Mouse (Mus musculus): Measurements from ENCODE around the gene Tm6sf2.

Gene Tm6sf2

DNA sequence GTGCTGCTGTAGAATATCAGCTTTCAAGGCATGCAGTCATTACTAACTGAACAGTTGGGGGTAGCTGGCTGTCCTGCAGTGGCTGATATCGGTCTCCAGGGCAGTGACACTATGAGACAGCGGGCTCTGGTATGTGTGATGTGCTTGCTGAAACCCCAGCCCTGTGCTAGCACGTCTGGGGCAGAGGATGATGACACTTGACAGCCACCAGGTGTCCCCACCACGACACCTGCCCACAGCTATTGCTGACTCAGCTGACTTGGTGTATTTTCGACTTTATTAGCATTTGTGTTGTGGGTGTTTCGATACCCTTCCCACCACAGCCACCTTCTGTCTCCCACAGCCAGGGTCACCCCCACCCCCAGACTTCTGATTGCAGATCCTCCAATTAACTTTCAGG lies 31.8 kb downstream of the Tm6sf2 start:
- Histone ChIP-seq H3K27me3 (ENCODE audit: insufficient read depth, low read length) (peaks cover 21% of the 10 kb centered on the region), H3K9me3 (ENCODE audit: low read length) (no peaks in the 10 kb centered on the region), H3K4me1 (replicated peaks; ENCODE audit: low read depth, low read length) (peaks cover 22% of the 10 kb centered on the region), H3K4me3 (replicated peaks; ENCODE audit: low read length) (no peak overlapping the region), H3K36me3 (ENCODE audit: insufficient read depth, low read length) (no peaks in the 10 kb centered on the region)
- TF ChIP-seq NANOG (IDR thresholded peaks at IDR 0.05; ENCODE audit: borderline replicate concordance, low read length) (no peak), CTCF (conservative IDR thresholded peaks at IDR 0.05; ENCODE audit: low read length) (no peak), POU5F1 (IDR thresholded peaks at IDR 0.05; ENCODE audit: borderline replicate concordance, low read length) (no peak)

DNA sequence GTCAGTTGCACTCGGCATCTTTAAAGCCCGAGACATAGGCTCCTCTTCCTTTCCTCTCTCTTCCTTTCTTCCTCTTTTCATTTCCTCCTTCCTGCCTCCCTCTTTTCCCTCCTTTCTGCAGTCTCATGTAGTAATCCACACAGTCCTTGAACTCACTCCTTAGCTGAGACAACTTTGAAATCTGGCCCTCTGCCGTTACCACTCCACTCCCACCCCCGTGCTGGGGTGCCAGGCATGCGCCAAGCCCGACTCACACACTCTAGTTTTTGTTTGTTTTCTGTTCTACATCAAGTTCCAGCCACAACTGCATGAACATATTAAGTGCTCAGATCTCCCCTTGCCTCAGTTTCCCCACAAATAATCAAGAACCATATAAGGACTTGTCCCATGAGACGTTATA lies 32.2 kb downstream of the Tm6sf2 start:
- Histone ChIP-seq H3K36me3 (ENCODE audit: insufficient read depth, low read length) (no peaks in the 10 kb centered on the region), H3K4me1 (replicated peaks; ENCODE audit: low read depth, low read length) (peaks cover 18% of the 10 kb centered on the region), H3K4me3 (replicated peaks; ENCODE audit: low read length) (no peak overlapping the region), H3K9me3 (ENCODE audit: low read length) (no peaks in the 10 kb centered on the region), H3K27me3 (ENCODE audit: insufficient read depth, low read length) (peaks cover 24% of the 10 kb centered on the region)
- TF ChIP-seq CTCF (conservative IDR thresholded peaks at IDR 0.05; ENCODE audit: low read length) = no peak
- no peak for TF ChIP-seq POU5F1 (IDR thresholded peaks at IDR 0.05; ENCODE audit: borderline replicate concordance, low read length)
- no peak for TF ChIP-seq NANOG (IDR thresholded peaks at IDR 0.05; ENCODE audit: borderline replicate concordance, low read length)

DNA sequence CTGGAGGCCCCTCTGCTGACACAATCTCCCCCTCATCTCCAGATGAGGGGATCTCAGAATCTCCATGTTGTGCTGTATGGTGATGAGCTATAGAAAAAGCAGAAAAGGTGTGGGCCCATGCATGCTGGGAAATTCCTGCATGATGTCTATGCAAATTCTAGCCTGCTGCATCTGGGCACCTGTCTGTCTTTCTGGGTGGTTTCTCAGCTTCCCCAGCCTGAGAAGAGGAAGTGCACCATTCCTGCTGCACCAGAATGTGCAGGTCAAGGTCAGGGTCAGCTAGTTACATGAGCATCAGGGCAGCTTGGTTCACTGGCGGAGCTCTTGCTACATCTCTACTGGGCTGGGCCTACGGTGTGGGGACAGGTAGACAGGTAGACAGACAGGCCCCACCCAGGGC lies 37.7 kb downstream of the Tm6sf2 start:
- Histone ChIP-seq H3K36me3 (ENCODE audit: insufficient read depth, low read length) (no peaks in the 10 kb centered on the region), H3K9me3 (ENCODE audit: low read length) (no peaks in the 10 kb centered on the region), H3K4me3 (replicated peaks; ENCODE audit: low read length) (no peak overlapping the region), H3K27me3 (ENCODE audit: insufficient read depth, low read length) (peaks cover 79% of the 10 kb centered on the region), H3K4me1 (replicated peaks; ENCODE audit: low read depth, low read length) (peaks cover 32% of the 10 kb centered on the region)
- TF ChIP-seq CTCF (conservative IDR thresholded peaks at IDR 0.05; ENCODE audit: low read length) = no peak
- TF ChIP-seq POU5F1 (IDR thresholded peaks at IDR 0.05; ENCODE audit: borderline replicate concordance, low read length) = no peak
- TF ChIP-seq NANOG (IDR thresholded peaks at IDR 0.05; ENCODE audit: borderline replicate concordance, low read length) = no peak

DNA sequence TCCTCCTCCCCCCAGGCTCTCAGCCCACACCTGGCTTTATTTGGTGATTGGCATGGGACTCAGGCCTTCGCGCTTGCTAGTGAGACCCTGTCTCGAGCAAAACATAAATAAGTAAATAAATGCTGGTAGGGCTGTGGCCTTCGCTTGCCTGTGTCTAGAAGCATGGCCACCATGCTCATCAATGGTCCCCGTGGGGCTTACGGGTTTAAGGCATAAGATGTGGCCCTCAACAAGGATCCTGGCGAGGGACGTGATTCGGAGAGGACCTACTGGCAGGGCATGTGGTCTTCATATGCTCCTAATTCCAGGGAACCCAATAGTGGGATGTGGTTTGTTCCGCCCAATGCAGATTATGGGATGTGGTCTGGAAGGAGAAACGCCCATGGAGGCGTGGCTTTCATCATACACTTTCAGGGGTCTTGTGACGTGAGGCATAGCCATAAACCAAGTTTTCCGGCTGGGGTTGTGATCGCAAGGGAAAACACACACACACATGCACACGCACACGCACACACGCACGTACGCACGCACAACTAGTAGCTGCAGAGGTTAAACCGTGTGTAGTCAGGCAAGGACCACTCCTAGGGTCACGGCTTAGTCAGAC lies 38.6 kb downstream of the Tm6sf2 start:
- no peaks in the 10 kb centered on the region for H3K9me3 ChIP-seq (ENCODE audit: low read length)
- no peaks in the 10 kb centered on the region for H3K36me3 ChIP-seq (ENCODE audit: insufficient read depth, low read length)
- peaks cover 32% of the 10 kb centered on the region for H3K4me1 ChIP-seq (replicated peaks; ENCODE audit: low read depth, low read length)
- TF ChIP-seq CTCF (conservative IDR thresholded peaks at IDR 0.05; ENCODE audit: low read length) = no peak
- TF ChIP-seq NANOG (IDR thresholded peaks at IDR 0.05; ENCODE audit: borderline replicate concordance, low read length) = no peak
- no peak for TF ChIP-seq POU5F1 (IDR thresholded peaks at IDR 0.05; ENCODE audit: borderline replicate concordance, low read length)
- peaks cover 87% of the 10 kb centered on the region for H3K27me3 ChIP-seq (ENCODE audit: insufficient read depth, low read length)
- peak overlapping the region; percentile 78 for H3K4me3 ChIP-seq (replicated peaks; ENCODE audit: low read length)

DNA sequence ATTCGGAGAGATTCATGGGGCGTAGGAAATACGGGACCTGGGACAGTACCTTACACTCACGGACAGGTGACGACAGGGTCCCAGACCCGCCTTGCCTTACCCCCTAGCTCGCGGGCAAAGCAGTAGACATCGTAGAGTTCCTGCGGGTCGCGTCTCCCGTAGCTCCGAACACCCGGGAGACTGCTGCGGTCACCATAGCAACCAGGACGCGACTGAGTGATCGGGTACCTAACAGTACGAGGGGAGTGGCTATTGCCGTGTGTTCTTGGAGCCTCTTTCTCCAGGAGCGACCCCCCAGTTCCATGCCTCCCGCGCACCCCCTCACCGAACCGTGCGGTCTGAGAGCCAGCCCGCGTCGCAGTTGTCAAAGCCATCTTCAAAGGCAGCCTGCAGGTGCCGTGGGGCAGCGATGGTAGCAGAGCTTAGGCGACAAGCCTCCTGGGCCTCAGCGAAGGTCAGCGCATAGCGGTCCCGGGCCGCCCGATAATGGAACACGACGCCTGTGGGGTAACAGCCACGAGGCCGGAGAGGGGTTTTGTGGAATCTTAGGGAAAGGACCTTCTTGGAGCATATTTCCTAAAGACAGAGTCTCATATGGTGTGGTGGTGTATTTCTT lies 39.8 kb downstream of the Tm6sf2 start:
- H3K4me3 ChIP-seq (replicated peaks; ENCODE audit: low read length) = peak overlapping the region; percentile 78
- H3K4me1 ChIP-seq (replicated peaks; ENCODE audit: low read depth, low read length) = peaks cover 36% of the 10 kb centered on the region
- H3K36me3 ChIP-seq (ENCODE audit: insufficient read depth, low read length) = no peaks in the 10 kb centered on the region
- TF ChIP-seq POU5F1 (IDR thresholded peaks at IDR 0.05; ENCODE audit: borderline replicate concordance, low read length) (no peak), CTCF (conservative IDR thresholded peaks at IDR 0.05; ENCODE audit: low read length) (no peak), NANOG (IDR thresholded peaks at IDR 0.05; ENCODE audit: borderline replicate concordance, low read length) (no peak)
- H3K27me3 ChIP-seq (ENCODE audit: insufficient read depth, low read length) = peaks cover 92% of the 10 kb centered on the region
- no peaks in the 10 kb centered on the region for H3K9me3 ChIP-seq (ENCODE audit: low read length)

DNA sequence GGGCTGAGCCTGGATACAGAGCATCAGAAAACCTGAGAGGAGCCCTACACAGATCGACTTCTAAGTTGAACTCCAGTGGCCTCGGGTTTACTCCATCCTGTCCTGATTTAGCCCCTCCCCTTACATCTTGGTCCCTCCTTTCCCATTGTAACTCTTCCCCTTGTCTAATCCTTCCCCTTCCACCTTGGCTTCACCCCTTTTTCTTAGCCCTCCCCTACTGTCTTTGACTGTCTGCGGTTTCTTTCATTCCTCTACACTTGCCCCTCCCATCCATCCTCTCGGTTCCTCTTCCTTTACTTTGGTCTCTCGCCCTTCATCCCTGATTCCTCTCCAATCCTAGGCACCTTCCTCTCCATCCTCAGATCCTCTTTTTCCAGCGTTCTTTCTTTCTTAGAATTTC lies 41.8 kb downstream of the Tm6sf2 start:
- peaks cover 97% of the 10 kb centered on the region for H3K27me3 ChIP-seq (ENCODE audit: insufficient read depth, low read length)
- TF ChIP-seq POU5F1 (IDR thresholded peaks at IDR 0.05; ENCODE audit: borderline replicate concordance, low read length) (no peak), NANOG (IDR thresholded peaks at IDR 0.05; ENCODE audit: borderline replicate concordance, low read length) (no peak), CTCF (conservative IDR thresholded peaks at IDR 0.05; ENCODE audit: low read length) (no peak)
- no peaks in the 10 kb centered on the region for H3K36me3 ChIP-seq (ENCODE audit: insufficient read depth, low read length)
- H3K4me1 ChIP-seq (replicated peaks; ENCODE audit: low read depth, low read length) = peaks cover 48% of the 10 kb centered on the region
- H3K4me3 ChIP-seq (replicated peaks; ENCODE audit: low read length) = no peak overlapping the region
- H3K9me3 ChIP-seq (ENCODE audit: low read length) = no peaks in the 10 kb centered on the region

DNA sequence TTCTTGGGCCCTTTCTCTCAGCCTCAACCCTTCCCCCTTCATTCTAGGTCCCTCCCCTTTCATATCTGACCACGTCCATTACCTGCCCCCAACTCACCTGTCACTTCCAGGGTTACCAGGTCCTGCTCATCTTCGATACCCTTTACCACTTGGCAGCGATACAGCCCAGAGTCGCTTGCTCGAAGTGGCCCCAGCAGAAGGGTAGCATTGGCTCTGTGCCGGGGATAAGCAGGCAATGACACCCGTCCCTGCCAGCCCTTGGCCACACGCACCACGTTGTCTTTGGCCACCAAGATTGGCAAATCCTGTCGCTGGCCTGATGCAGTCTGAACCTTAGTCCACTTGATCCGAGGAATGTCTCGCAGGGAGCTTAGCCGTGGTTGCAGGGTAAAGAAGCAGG lies 42.2 kb downstream of the Tm6sf2 start:
- no peaks in the 10 kb centered on the region for H3K9me3 ChIP-seq (ENCODE audit: low read length)
- peaks cover 99% of the 10 kb centered on the region for H3K27me3 ChIP-seq (ENCODE audit: insufficient read depth, low read length)
- no peak for TF ChIP-seq CTCF (conservative IDR thresholded peaks at IDR 0.05; ENCODE audit: low read length)
- no peak for TF ChIP-seq NANOG (IDR thresholded peaks at IDR 0.05; ENCODE audit: borderline replicate concordance, low read length)
- TF ChIP-seq POU5F1 (IDR thresholded peaks at IDR 0.05; ENCODE audit: borderline replicate concordance, low read length) = no peak
- H3K36me3 ChIP-seq (ENCODE audit: insufficient read depth, low read length) = no peaks in the 10 kb centered on the region
- H3K4me3 ChIP-seq (replicated peaks; ENCODE audit: low read length) = no peak overlapping the region
- H3K4me1 ChIP-seq (replicated peaks; ENCODE audit: low read depth, low read length) = peaks cover 52% of the 10 kb centered on the region

DNA sequence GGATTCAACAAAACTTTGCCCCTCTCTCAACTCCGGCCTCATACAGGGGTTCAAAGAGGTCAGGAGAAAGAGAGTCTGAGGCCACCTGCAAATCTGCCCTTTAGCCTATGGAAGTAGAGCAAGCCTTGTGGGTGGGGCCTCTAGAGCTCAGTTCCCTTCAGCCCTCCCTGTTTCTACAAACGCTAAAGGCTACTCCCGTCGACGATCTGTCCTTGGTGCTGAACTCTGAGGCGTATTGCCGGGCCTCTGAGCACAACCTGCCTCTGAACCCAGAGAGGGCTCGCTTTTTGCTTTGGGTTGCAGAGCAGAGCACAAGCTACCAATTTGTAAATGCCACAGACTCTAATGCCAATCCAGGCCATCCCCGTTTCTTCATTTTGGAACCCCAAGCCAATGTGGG lies 44.9 kb downstream of the Tm6sf2 start:
- Histone ChIP-seq H3K4me3 (replicated peaks; ENCODE audit: low read length) (no peak overlapping the region), H3K4me1 (replicated peaks; ENCODE audit: low read depth, low read length) (peaks cover 40% of the 10 kb centered on the region), H3K9me3 (ENCODE audit: low read length) (no peaks in the 10 kb centered on the region), H3K27me3 (ENCODE audit: insufficient read depth, low read length) (peaks cover 79% of the 10 kb centered on the region), H3K36me3 (ENCODE audit: insufficient read depth, low read length) (no peaks in the 10 kb centered on the region)
- no peak for TF ChIP-seq CTCF (conservative IDR thresholded peaks at IDR 0.05; ENCODE audit: low read length)

Measured in E14TG2a.4 (cell line).